In genomic region chr12:54825202-54825601, GRCm38 (mm10) we compare ENCODE assay signal across 12 mouse cellular contexts. TPM values are rescaled to one million over a fixed set of nuclear protein-coding genes. Genes with fewer than 3 reads are reported as not detected.
DNase-seq lines count a peak whose midpoint lies in the region; ATAC-seq and TF ChIP-seq lines count a peak whose summit lies in the region.
"Had no signal": no experiment of that assay in that cellular context is flagged by ENCODE, and none has a peak within 500 bp of the region (broad histone marks: within the 10 kb centered on the region; RNA-seq: fewer than 3 reads in every experiment).

No protein-coding gene starts in this region.

- no peak overlapping the region for H3K9ac ChIP-seq in forebrain, embryonic 13.5 days
- H3K9ac ChIP-seq: liver, embryonic 15.5 days had no signal

- no peaks in the 10 kb centered on the region for H3K36me3 ChIP-seq in forebrain, embryonic 13.5 days (ENCODE audit: poor library complexity, severe bottlenecking)
- H3K36me3 ChIP-seq: liver, embryonic 15.5 days had no signal

- no peaks in the 10 kb centered on the region for H3K9me3 ChIP-seq in forebrain, embryonic 13.5 days (replicated peaks)
- H3K9me3 ChIP-seq: liver, embryonic 15.5 days had no signal

- ATAC-seq in forebrain, embryonic 13.5 days = no peak
- no peak for ATAC-seq in frontal cortex, adult (ENCODE audit: low TSS enrichment)
- ATAC-seq: hindbrain, embryonic 16.5 days had no signal

- peak; percentile 5; the same call in 1 of the 2 replicates for TF ChIP-seq CTCF in brain, embryonic 14.5 days (IDR thresholded peaks at IDR 0.05; ENCODE audit: borderline replicate concordance, extremely low read depth, insufficient read depth, insufficient read length)

- peak; percentile 59 for DNase-seq in heart, adult 11 months
- no peak for DNase-seq in heart, postnatal 4 days
- DNase-seq in retina, postnatal 1 day = peak; percentile 11
- no peak for DNase-seq in retina, embryonic 14.5 days (ENCODE audit: low spot score)
- DNase-seq in brain, embryonic 14.5 days (ENCODE audit: low read depth) = no peak
- DNase-seq in thymus, postnatal 14 days = peak; percentile 41
- DNase-seq: gastrocnemius, postnatal 25 days; layer of hippocampus, postnatal 36 days had no signal

- WGBS in forebrain, embryonic 13.5 days = 94% methylated on average over 3 of the region's 3 CpGs

- H3K4me2 ChIP-seq in forebrain, embryonic 13.5 days = no peak overlapping the region
- H3K4me2 ChIP-seq: liver, embryonic 15.5 days had no signal

- no peaks in the 10 kb centered on the region for H3K27me3 ChIP-seq in forebrain, embryonic 13.5 days
- H3K27me3 ChIP-seq: liver, embryonic 15.5 days had no signal

- no peak for TF ChIP-seq POLR2A in brain, embryonic 14.5 days (IDR thresholded peaks at IDR 0.05; ENCODE audit: borderline replicate concordance, extremely low read depth, insufficient read depth, insufficient read length, poor library complexity, severe bottlenecking)

- no peak overlapping the region for H3K27ac ChIP-seq in forebrain, embryonic 13.5 days
- H3K27ac ChIP-seq: liver, embryonic 15.5 days had no signal

- H3K4me1 ChIP-seq in forebrain, embryonic 13.5 days = no peaks in the 10 kb centered on the region

- no peak overlapping the region for H3K4me3 ChIP-seq in forebrain, embryonic 13.5 days
- H3K4me3 ChIP-seq: liver, embryonic 15.5 days had no signal

RNA-seq across cellular contexts. Expression of gene Snx6, which starts 29.7 kb away (rescaled TPM):
- total RNA-seq in heart, postnatal 4 days (2021) = 10 to 100 TPM; 56.4 TPM
- polyA plus RNA-seq in brain, embryonic 14.5 days (2012; rRNA removed) = 81.8 and 84.4 TPM in 2 replicates
- polyA plus RNA-seq in forebrain, embryonic 13.5 days (2015; fragmentation: Nextera tagmentation; extraction: Ambion mirVana) = 180 and 195 TPM in 2 replicates

RNA-seq across cellular contexts. Expression of gene Cfl2, which starts 37.5 kb away (rescaled TPM):
- total RNA-seq in heart, postnatal 4 days (2021) = 100 to 1,000 TPM; 509 to 516 TPM
- 74.3 and 101 TPM in 2 replicates for polyA plus RNA-seq in brain, embryonic 14.5 days (2012; rRNA removed)
- 308 and 322 TPM in 2 replicates for polyA plus RNA-seq in forebrain, embryonic 13.5 days (2015; fragmentation: Nextera tagmentation; extraction: Ambion mirVana)

Comparison
In these comparisons a context has a peak if more than half of its experiments do, and no peak if none do; other contexts are left out.
1. DNase-seq: peak in heart, adult 11 months (single experiment), retina, postnatal 1 day (single experiment) and thymus, postnatal 14 days (single experiment); none in heart, postnatal 4 days (single experiment), retina, embryonic 14.5 days (single experiment) and brain, embryonic 14.5 days (single experiment).